Mouse (Mus musculus): ENCODE measurements at regions not wholly inside any gene's neighbourhood (a gene's known extent, or its start where the extent isn't known, plus 50 kb on each side); places are given as distances from the start of the nearest gene placed in this dataset.

DNA sequence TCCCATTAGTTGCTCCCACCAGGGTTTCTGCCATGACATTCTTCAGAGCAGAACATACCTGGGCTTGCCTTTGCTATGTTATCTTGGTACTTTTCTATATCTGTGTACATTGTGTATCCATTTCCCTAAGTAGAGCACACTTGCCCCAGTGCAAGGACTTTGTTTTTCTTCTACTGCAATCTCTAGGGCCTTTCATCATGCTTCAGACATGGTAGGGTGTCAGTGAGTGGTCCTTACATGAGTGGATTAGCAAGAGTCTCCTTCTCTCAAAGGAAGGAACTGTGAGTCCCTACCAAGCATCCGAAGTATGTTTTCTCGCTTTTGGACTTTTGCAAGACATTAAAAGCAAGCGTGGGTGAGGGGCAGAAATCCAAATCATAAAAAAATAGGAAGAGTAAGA, 351.4 kb upstream of the Dach1 start:
- no peak for DNase-seq (ENCODE audit: low read depth)

DNA sequence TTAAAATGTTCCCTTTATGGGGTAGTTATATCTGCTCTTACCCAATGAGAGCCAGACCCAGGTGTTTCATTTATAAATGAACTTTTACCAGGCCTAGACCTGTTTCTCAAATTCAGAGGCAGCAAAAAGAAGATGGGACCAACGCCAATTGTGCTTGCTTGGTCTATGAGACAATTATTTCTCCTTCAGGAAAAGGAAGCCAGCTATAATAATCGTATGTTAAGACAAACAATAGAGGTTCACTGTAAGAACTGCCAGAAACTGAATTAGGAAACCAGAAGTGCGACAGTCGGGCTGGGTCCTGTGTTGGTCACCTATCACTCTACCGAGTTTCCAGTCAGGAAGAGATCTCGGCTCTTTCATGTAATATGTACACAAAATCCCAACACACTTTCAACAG, 335.8 kb upstream of the Dach1 start:
- peak; percentile 8 for DNase-seq (ENCODE audit: low read depth)

DNA sequence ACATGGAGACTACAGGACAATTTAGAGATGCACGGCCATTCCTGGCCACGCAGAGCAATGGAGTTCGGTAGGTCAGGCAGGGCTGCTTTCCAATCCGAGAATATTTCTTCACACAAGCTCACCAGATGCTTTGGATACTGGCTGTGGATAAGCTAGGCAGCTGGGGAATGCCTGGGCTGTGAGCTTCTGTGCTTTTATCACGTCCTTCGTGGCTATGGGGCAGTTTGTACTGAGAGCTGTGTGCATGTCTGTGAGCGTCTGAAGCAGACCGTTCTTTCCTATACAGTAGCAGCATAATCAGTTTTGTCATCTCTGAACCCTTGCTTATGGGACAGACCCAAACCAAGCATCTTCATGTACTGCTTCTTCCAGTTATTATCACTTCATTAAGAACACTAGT, 307.9 kb upstream of the Dach1 start:
- DNase-seq (ENCODE audit: low read depth): no peak

DNA sequence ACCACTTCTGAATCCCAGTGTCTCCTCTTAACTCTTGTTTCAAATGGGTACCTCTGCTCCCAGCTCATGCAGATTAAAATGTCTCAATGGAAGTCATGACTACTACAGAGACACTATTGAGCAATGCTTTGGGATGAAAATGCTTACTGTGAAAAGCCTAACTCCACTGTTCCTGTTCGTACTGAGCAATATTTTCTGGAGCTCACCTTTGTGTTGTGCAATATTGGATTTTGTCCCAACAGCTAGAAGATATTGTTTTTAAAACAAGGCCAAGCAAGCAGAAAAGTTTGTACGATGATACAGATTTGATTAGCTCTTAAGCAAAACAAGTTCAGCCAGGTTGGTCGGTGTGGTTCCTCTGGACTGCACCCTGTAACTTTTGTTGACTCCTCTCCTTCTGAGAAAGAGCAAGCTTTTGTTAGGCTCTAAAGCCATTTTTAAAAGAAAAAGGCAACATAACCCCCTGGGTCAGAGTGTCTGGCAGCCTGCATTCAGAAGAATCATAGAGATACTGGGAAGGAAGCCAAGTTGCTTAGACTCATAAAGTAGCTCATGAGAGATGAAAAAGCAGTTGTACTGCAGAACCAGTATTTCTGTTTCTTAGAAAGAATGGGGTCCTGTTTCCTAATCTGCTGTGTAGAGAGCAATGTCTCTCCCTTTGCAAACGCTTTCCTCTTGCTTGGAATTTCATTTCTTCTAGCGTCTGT, 302.4 kb upstream of the Dach1 start:
- no peak for DNase-seq (ENCODE audit: low read depth)

- no peak for DNase-seq (ENCODE audit: low read depth)
These were observed 284.9 kb upstream of the Dach1 start for GRCm38 (mm10) chr14:98454461-98454860.

DNA sequence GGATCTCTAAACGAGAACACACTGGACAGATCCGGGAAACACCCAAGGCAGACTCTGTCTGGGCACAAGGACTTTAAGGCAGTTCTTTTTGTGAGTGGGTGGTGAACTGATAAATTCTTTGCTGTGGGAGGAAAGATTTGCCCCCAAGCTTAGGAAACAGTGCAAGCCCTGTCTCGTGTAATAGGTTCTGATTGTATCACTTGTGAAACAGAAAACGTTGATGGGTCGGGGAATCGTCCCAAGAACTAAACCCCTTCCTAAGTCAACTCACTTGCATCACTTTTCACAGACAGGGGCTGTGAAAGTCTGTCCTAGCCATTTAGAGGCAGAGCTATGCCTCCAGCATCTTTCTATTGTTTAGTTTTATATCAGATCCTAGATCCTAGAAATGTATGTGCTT, 282.6 kb upstream of the Dach1 start:
- DNase-seq (ENCODE audit: low read depth): no peak

DNA sequence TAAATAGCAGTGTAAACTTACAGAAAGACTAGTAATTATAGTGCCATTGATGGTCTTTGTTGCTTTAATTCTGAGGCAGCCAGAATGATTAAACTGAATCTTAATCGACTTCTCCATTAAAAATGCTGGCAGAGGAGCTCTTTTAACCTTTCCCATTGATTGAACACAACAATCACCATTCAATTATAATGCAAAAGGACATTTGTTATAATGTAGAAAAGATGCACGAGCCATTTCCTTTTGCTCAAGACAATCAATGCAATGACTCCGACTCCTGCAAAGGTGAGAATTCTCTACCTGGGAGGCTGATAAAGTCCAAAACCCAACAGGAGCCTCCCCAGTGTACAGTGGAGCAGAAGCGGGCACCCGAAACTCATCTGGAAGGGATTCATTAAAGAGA, 280.0 kb upstream of the Dach1 start:
- DNase-seq (ENCODE audit: low read depth): no peak

GRCm38 (mm10) chr14:98442411-98442810, 272.8 kb upstream of the Dach1 start:
- peak; percentile 16 for DNase-seq (ENCODE audit: low read depth)

GRCm38 (mm10) chr14:98441954-98442353, 272.4 kb upstream of the Dach1 start:
- DNase-seq (ENCODE audit: low read depth): peak; percentile 47

- DNase-seq (ENCODE audit: low read depth): no peak
These were observed 262.4 kb upstream of the Dach1 start for GRCm38 (mm10) chr14:98431959-98432358.

DNA sequence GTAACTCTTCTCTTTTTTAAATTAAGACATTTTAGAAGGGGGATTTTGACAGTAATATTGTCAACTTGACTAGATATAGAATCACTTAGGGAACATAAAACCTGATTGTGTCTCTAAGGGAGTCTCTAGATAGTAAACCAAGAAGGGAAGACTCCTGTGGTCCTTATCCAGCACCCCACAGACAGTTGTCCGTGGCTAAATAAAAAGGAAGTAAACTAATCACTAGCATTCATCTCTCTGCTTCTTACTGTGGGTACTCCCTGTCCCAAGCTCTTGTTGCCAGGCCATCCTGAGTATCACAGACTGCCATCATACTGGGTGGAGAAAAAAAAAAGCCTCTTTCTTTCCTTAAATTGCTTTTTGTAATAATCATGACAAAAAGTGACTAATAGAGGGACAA, 248.2 kb upstream of the Dach1 start:
- peak; percentile 32 for DNase-seq (ENCODE audit: low read depth)

DNA sequence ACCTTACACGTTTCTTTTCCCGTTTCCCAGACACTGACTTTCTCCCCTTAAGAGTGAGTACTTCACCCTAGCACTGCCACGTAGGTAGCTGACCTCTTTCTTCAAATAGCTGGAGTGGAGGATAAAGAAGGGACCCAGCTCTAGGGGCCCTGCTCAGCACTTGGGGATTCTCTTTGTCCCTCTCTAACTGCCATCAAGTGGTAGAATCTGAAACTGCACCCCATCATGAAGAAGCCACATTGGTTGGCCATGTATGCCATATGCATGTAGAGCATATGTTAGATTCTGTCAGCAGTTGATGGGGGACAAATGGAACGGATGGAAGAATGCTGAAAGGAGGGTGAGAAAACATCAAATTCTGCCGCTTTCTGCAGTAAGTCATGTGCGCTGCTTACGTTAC, 244.6 kb upstream of the Dach1 start:
- peak; percentile 56 for DNase-seq (ENCODE audit: low read depth)

GRCm38 (mm10) chr14:98405936-98406635, 236.5 kb upstream of the Dach1 start:
- no peak for DNase-seq (ENCODE audit: low read depth)

- DNase-seq (ENCODE audit: low read depth): no peak
These were observed 234.5 kb upstream of the Dach1 start for GRCm38 (mm10) chr14:98404026-98404425.

- no peak for DNase-seq (ENCODE audit: low read depth)
These were observed 218.3 kb upstream of the Dach1 start for GRCm38 (mm10) chr14:98387871-98388270.

All from 416B (cell line).